Mouse (Mus musculus) neural tube, embryonic 13.5 days (tissue): Measurements from ENCODE around the gene Fkbp6. TPM values are rescaled to one million over a fixed set of nuclear protein-coding genes. Genes with fewer than 3 reads are reported as not detected.
"Not testable (repeated sequence)": the region's sequence is repeated elsewhere in the genome, so short reads cannot be mapped to it uniquely, and the experiment has no call there.

ENCODE experiments used
- ATAC-seq: fragments of 200-750 bp; cut with Nextera tagmentation; 2 replicates; pipeline ENCODE4 v1.8.0; 2017; ENCODE audit warnings: low read depth, mild to moderate bottlenecking, moderate TSS enrichment, moderate library complexity
- H3K27ac ChIP-seq: fragments of 300-500 bp; sonication (generic); replicated peaks from 2 replicates; pipeline ENCODE4 v1.5.1; 2015; ENCODE audit warnings: moderate library complexity, mild to moderate bottlenecking, inconsistent platforms
- H3K27me3 ChIP-seq: fragments of 300-500 bp; sonication (generic); 2 replicates; pipeline ENCODE4 v1.6.1; 2015; ENCODE audit warnings: mild to moderate bottlenecking, inconsistent platforms
- H3K36me3 ChIP-seq: fragments of 300-500 bp; sonication (generic); 2 replicates; pipeline ENCODE4 v1.6.1; 2015; ENCODE audit warnings: mild to moderate bottlenecking, inconsistent platforms
- H3K4me1 ChIP-seq: fragments of 300-500 bp; sonication (generic); replicated peaks from 2 replicates; pipeline ENCODE4 v1.6.1; 2015; ENCODE audit warnings: inconsistent platforms
- H3K4me2 ChIP-seq: fragments of 300-500 bp; sonication (generic); 2 replicates; pipeline ENCODE4 v1.6.1; 2015; ENCODE audit warnings: inconsistent platforms, mild to moderate bottlenecking, moderate library complexity
- H3K4me3 ChIP-seq: fragments of 300-500 bp; sonication (generic); 2 replicates; pipeline ENCODE4 v1.5.1; 2015; ENCODE audit warnings: mild to moderate bottlenecking, inconsistent platforms
- H3K9ac ChIP-seq: fragments of 300-500 bp; sonication (generic); 2 replicates; pipeline ENCODE4 v1.6.1; 2015; ENCODE audit warnings: moderate library complexity, mild to moderate bottlenecking, inconsistent platforms
- H3K9me3 ChIP-seq: fragments of 300-500 bp; sonication (generic); 2 replicates; pipeline ENCODE4 v1.6.1; 2016; ENCODE audit warnings: inconsistent platforms
- WGBS: fragments of 180-500 bp; shearing (Covaris S2); methylation state at CpG from one replicate; pipeline ENCODE4 v1.1.7; 2015; 5-methylcytosine and 5-hydroxymethylcytosine counted together
- polyA plus RNA-seq: library from polyadenylated mRNA; unstranded; fragments of >200 nt; fragmentation: Nextera tagmentation; extraction: Ambion mirVana; gene quantifications from 2 replicates; pipeline ENCODE4 v1.2.1, GENCODE M21; 2015

Gene Fkbp6
- polyA plus RNA-seq, 1 experiment from 2014 or later = 0.15 TPM

DNA sequence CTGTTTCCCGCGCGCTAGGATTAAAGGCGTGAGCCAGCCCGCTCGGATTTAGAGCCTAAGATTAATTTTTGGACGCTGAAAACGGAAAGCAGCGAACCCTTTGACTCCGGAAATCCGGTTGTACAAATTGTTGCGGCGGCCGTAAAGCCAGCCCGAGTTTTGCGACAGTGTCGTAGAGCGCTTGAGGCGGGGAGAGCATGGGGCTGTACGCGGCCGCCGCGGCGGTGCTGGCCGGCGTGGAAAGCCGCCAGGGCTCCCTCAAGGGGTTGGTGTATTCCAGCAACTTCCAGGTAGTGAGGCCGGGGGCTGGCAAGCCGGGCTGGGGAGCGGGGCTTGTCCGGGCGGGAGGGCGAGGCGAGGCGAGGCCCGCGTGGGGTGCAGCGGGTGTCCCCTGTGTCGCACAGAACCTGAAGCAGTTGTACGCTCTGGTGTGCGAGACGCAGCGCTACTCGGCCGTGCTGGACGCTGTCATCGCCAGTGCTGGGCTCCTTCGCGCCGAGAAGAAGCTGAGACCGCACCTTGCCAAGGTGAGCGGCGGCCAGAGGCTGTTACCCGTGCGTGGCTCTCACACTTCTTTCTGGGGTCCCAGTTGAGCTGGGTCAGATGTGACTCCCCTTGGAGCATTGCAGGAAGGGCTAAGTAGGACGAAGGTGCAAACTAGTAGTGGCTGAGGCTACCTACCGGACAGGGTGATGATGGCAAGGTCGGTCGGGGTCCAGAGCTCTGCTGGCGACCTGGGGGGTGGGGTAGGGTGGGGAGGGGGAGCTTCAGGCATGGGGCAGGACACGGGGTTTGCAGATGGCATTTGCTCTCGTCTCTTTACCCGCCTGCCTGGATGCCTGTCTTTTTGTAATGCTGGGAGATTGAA is 20.2 kb upstream of the Fkbp6 start, which contains the start of gene Nsun5:
TSS of gene Nsun5 (plus strand) at position 167 of the 868 bp plus-strand sequence.
- Histone ChIP-seq H3K4me2 (peak within 1 kb of the TSS; percentile 93), H3K27me3 (no peaks in the 10 kb centered on the region), H3K36me3 (peaks cover 39% of the 10 kb centered on the region), H3K4me3 (peak within 1 kb of the TSS; percentile 95), H3K27ac (peak within 1 kb of the TSS; percentile 73), H3K9me3 (no peaks in the 10 kb centered on the region), H3K4me1 (peaks cover 21% of the 10 kb centered on the region), H3K9ac (peak within 1 kb of the TSS; percentile 90)
- under 1% methylated on average over 62 of the region's 64 CpGs for WGBS
- ATAC-seq = peak; percentile 70

DNA sequence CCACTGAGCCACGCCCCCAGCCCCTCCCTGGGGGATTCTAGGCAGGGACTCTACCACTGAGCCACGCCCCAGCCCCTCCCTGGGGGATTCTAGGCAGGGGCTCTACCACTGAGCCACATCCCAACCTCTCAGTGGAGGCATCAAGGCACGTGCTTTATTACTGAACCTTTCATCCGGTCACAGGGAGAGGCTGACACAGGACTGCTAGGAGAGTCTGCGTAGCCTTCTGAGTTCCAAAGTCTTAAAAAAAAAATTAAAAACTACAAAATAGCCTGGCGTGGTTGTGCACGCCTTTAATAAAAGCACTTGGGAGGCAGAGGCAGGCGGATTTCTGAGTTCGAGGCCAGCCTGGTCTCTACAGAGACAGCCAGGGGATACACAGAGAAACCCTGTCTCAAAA is 19.4 kb upstream of the Fkbp6 start:
- Histone ChIP-seq H3K4me3 (peak overlapping the region; percentile 95), H3K36me3 (peaks cover 31% of the 10 kb centered on the region), H3K4me1 (peaks cover 21% of the 10 kb centered on the region), H3K4me2 (peak overlapping the region; percentile 93), H3K9ac (peak overlapping the region; percentile 90)
- not testable (repeated sequence) for H3K27ac ChIP-seq, ATAC-seq, H3K27me3 ChIP-seq, H3K9me3 ChIP-seq
- WGBS = 61% methylated on average over 9 of the region's 9 CpGs

DNA sequence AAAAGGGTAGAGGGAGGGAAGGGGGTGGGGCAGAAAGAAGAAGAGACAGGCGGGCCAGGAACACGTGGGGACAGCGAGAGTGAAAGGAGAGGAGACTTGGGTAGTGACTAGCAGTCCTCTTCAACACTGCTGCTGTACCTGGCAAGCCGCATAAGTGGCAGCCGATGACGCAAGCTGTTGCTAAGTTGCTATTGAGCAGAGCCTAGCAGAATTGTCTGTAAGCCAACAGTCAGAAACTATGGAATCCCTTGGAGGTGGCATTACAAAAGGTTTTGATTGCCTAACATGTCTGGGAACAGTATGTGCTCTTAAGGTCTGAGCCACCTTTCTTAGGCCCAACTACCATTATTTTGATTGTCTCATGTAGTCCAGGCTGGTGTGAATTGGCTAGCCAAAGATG is 18.5 kb upstream of the Fkbp6 start:
- Histone ChIP-seq H3K27ac (no peak overlapping the region), H3K27me3 (no peaks in the 10 kb centered on the region), H3K4me3 (no peak overlapping the region), H3K4me1 (peaks cover 21% of the 10 kb centered on the region), H3K9ac (no peak overlapping the region), H3K9me3 (no peaks in the 10 kb centered on the region), H3K4me2 (no peak overlapping the region), H3K36me3 (peaks cover 22% of the 10 kb centered on the region)
- no peak for ATAC-seq
- 82% methylated on average over 6 of the region's 6 CpGs for WGBS

DNA sequence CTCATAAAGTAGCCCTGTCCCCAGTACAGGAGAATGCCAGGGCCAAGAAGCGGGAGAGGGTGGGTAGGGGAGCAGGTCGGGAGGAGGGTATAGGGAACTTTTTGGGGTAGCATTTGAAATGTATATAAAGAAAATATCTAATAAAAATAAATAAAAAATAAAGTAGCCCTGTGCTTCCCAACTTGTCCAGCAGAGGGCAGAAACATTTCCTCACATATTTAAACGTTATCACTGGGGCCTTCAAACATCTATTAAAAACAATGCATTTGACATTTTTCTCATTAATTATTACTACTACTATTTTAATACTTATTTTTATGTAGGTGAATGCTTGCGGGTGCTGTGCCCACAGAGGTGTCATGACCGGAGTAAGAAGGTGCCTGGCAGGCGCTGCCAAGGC is 18.0 kb upstream of the Fkbp6 start:
- no peak overlapping the region for H3K4me3 ChIP-seq
- H3K36me3 ChIP-seq = peaks cover 17% of the 10 kb centered on the region
- no peak for ATAC-seq
- no peaks in the 10 kb centered on the region for H3K27me3 ChIP-seq
- H3K4me1 ChIP-seq = peaks cover 21% of the 10 kb centered on the region
- no peaks in the 10 kb centered on the region for H3K9me3 ChIP-seq
- 54% methylated on average over 6 of the region's 6 CpGs for WGBS
- H3K27ac ChIP-seq = no peak overlapping the region
- H3K4me2 ChIP-seq = no peak overlapping the region
- H3K9ac ChIP-seq = no peak overlapping the region

DNA sequence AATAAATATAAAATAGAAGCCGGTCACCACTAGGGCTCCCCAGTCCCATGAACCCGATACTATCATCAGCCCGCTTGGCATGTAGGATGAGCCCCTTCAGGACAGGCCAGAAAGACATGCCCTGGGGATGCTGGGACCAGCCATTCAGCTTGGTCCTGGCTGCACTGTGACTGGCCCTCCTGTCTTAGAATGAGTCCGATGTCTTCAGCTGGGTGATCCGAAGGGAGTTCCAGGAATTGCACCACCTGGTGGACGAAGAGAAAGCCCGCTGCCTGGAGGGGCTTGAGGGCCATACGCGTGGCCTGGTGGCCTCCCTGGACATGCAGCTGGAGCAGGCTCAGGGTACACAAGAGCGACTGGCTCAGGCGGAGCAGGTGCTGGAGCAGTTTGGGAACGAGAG is 13.7 kb upstream of the Fkbp6 start:
- no peak; the same call in 1 of the 2 replicates for ATAC-seq
- Histone ChIP-seq H3K9ac (no peak overlapping the region), H3K9me3 (no peaks in the 10 kb centered on the region), H3K4me2 (no peak overlapping the region), H3K27me3 (no peaks in the 10 kb centered on the region), H3K4me1 (no peaks in the 10 kb centered on the region), H3K36me3 (no peaks in the 10 kb centered on the region), H3K4me3 (no peak overlapping the region), H3K27ac (no peak overlapping the region)
- 32% methylated on average over 12 of the region's 12 CpGs for WGBS

DNA sequence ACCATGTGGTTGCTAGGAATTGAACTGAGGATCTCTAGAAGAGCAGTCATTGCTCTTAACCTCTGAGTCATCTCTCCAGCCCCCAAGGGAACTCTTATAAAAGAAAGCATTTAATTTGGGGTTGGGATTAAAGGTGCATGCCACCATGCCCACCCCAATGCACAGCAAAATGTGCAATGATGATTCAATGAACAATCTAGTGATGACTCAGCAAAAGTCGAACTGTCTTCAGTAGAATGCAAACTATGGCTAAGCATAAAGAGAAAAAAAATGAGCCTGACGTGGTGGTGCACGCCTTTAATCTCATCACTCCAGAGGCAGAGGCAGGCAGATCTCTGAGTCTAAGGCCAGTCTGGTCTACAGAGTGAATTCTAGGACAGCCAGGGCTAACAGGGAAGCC is 12.7 kb upstream of the Fkbp6 start:
- Histone ChIP-seq H3K36me3 (no peaks in the 10 kb centered on the region), H3K27ac (no peak overlapping the region), H3K4me1 (no peaks in the 10 kb centered on the region), H3K9me3 (peaks cover 2% of the 10 kb centered on the region), H3K9ac (no peak overlapping the region), H3K4me3 (no peak overlapping the region), H3K4me2 (no peak overlapping the region), H3K27me3 (no peaks in the 10 kb centered on the region)
- WGBS = 93% methylated on average over 3 of the region's 3 CpGs
- no peak for ATAC-seq

DNA sequence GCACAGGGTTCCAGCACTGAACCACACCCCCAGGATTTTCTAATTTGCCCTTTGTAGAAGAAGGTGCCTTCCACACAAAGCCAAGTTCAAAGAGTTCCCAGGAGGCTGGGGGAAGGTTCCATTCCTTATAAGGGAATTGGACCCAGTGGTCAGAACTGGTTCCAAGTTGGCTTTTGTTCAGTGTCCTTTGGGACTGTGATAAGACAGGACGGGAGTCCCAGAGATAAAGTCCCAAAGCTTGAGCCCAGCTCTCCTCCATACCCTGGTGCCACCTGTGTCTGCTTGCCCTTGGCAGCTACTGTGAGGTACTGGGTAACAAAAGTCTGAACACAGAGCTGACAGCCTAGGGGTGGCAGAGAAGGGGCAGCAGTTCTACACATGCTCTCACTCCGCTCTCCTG is 9.9 kb upstream of the Fkbp6 start:
- WGBS = 100% methylated on average over 2 of the region's 2 CpGs
- Histone ChIP-seq H3K36me3 (no peaks in the 10 kb centered on the region), H3K9me3 (peaks cover 4% of the 10 kb centered on the region), H3K9ac (no peak overlapping the region), H3K4me1 (no peaks in the 10 kb centered on the region), H3K27me3 (no peaks in the 10 kb centered on the region), H3K4me2 (no peak overlapping the region), H3K4me3 (no peak overlapping the region), H3K27ac (no peak overlapping the region)
- ATAC-seq = no peak

DNA sequence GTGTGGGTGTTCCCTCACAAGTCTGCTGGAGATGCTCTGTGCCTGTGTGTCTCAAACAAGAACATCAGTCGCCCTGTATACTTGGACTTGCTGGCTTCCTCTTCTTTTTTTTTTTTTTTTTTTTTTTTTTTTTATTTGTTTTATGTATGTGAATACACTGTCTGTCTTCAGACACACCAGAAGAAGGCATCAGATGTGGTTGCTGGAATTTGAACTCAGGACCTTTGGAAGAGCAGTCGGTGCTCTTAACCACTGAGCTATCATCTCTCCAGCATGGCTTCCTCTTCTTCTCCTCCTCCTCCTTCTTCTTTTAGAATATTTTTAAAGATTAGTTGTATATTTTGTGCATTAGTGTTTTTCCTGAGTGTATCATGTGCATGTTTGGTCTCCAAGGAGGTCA is 7.7 kb upstream of the Fkbp6 start:
- Histone ChIP-seq H3K36me3 (no peaks in the 10 kb centered on the region), H3K4me3 (no peak overlapping the region), H3K9me3 (peaks cover 4% of the 10 kb centered on the region), H3K4me1 (no peaks in the 10 kb centered on the region), H3K27me3 (peaks cover 15% of the 10 kb centered on the region; the same call in 1 of the 2 replicates), H3K9ac (no peak overlapping the region), H3K27ac (no peak overlapping the region), H3K4me2 (no peak overlapping the region)
- ATAC-seq = no peak
- 85% methylated on average over 2 of the region's 2 CpGs for WGBS

DNA sequence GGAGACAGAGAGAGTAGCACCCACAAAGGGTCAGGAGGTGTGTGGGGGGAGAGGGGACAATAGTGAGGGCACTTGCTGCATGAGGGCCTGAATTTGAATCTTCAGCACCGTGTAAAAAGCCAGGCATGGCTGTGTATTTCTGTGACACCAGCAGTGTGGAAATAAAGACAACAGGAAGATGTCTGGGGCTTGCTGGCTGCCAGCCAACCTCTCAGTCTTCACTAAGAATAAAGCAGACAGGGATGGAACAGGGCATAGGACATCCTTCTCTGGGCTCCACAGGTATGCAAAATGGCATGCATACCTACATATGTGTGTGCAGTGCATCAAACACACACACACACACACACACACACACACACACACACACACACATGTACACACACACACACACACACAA is 6.2 kb upstream of the Fkbp6 start:
- whole genome bisulfite sequencing = 50% methylated on average over 1 of the region's 1 CpGs
- H3K4me3 ChIP-seq = no peak overlapping the region

DNA sequence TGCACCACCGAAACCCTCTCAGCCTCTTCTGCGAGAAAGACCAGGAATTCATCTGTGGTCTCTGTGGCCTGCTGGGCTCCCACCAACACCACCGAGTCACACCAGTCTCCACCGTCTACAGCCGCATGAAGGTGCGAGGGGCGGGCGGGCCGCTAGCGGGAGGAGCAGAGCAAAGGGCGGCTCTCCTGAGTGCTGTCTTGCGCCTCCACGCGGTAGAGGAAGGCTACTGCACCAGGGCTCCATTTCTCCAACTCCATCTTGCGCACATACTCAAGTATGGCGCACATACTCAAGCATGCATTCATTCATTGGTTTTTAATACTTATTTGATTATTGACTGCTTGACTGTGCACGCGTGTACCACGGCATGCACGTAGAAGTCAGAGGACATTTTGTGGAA is 3.7 kb upstream of the Fkbp6 start:
- Histone ChIP-seq H3K9ac (no peak overlapping the region), H3K4me2 (no peak overlapping the region), H3K4me1 (no peaks in the 10 kb centered on the region), H3K9me3 (peaks cover 9% of the 10 kb centered on the region), H3K27ac (no peak overlapping the region), H3K4me3 (no peak overlapping the region), H3K27me3 (peaks cover 15% of the 10 kb centered on the region; the same call in 1 of the 2 replicates), H3K36me3 (no peaks in the 10 kb centered on the region)
- ATAC-seq = no peak
- 17% methylated on average over 20 of the region's 20 CpGs for WGBS

More for the DNA sequence above, 6.2 kb upstream of the Fkbp6 start:
- Histone ChIP-seq H3K4me1 (no peaks in the 10 kb centered on the region), H3K4me2 (no peak overlapping the region), H3K27ac (no peak overlapping the region), H3K27me3 (peaks cover 15% of the 10 kb centered on the region; the same call in 1 of the 2 replicates), H3K9ac (no peak overlapping the region), H3K9me3 (peaks cover 4% of the 10 kb centered on the region), H3K36me3 (no peaks in the 10 kb centered on the region)
- ATAC-seq = no peak

DNA sequence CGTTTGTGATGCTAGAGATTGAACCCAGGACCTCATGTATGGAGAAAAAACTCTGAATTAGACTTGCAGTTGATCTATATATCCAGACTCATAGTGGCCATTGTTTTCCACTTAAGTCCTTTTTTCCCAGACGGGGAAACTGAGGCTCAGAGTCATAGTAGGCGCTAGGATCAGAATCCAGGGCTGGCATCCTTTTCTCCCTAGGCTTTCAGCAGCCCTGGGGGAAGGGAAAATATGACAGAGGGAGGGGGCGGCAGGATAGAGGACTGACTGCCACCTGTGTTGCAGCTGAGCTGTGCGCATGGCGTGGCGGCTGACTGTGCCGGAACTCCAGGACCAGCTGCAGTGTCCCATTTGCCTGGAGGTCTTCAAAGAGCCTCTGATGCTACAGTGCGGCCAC is 3.2 kb upstream of the Fkbp6 start, which contains the start of gene Trim50:
TSS of gene Trim50 (plus strand) at position 301 of the 400 bp plus-strand sequence.
- Histone ChIP-seq H3K27me3 (peaks cover 15% of the 10 kb centered on the region; the same call in 1 of the 2 replicates), H3K27ac (no peak within 1 kb of the TSS), H3K36me3 (no peaks in the 10 kb centered on the region), H3K4me2 (no peak within 1 kb of the TSS), H3K9ac (no peak within 1 kb of the TSS), H3K4me3 (no peak within 1 kb of the TSS), H3K9me3 (peaks cover 9% of the 10 kb centered on the region), H3K4me1 (no peaks in the 10 kb centered on the region)
- no peak for ATAC-seq
- WGBS = 62% methylated on average over 9 of the region's 9 CpGs

DNA sequence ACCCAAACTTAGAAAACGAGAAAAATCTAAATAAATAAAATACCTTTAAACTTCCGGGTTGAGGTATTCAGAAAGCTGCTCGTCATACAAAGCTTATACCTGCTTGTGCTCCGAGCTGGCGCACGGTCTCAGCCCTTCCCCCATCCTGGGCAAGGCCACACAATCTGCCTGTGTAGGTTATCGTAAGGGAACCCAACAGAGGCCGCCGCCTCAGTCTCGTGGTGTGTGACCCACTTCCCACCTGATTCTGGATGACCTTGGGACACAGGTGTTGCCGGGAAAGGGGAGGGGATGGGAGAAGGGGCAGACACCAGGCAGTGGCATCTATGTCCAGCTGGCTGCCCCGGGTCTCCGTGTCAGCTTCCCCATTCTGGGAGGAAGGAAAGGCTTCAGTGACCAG is 1.8 kb upstream of the Fkbp6 start:
- 85% methylated on average over 13 of the region's 13 CpGs for WGBS
- Histone ChIP-seq H3K9me3 (0 out of 2 replicates have a peak, but pooled peaks cover 5% of the 10 kb centered on the region), H3K27ac (no peak overlapping the region), H3K9ac (no peak overlapping the region), H3K4me3 (no peak overlapping the region), H3K4me2 (no peak overlapping the region), H3K36me3 (no peaks in the 10 kb centered on the region), H3K27me3 (peaks cover 15% of the 10 kb centered on the region; the same call in 1 of the 2 replicates), H3K4me1 (no peaks in the 10 kb centered on the region)
- no peak for ATAC-seq
